Mouse (Mus musculus) lung, embryonic 14.5 days (tissue): Measurements from ENCODE around the gene Ggt6. TPM values are rescaled to one million over a fixed set of nuclear protein-coding genes. Genes with fewer than 3 reads are reported as not detected.

Experiments
- ATAC-seq: fragments of 200-750 bp; cut with Nextera tagmentation; 2 replicates; pipeline ENCODE4 v1.8.0; 2017; ENCODE audit warnings: mild to moderate bottlenecking, moderate TSS enrichment, moderate library complexity; ENCODE audit not compliant: insufficient read depth
- DNase-seq: peaks from one replicate; pipeline ENCODE4 v3.0.0-alpha.2; 2015
- H3K27ac ChIP-seq: fragments of 300-500 bp; sonication (generic); 2 replicates; pipeline ENCODE4 v1.5.1; 2014; ENCODE audit warnings: low read depth, mild to moderate bottlenecking, moderate library complexity
- H3K27me3 ChIP-seq: fragments of 300-500 bp; sonication (generic); 2 replicates; pipeline ENCODE4 v1.6.1; 2014; ENCODE audit warnings: low read length, control low read depth; ENCODE audit not compliant: insufficient read depth
- H3K36me3 ChIP-seq: fragments of 300-500 bp; sonication (generic); 2 replicates; pipeline ENCODE4 v1.6.1; 2014; ENCODE audit warnings: control low read depth; ENCODE audit not compliant: insufficient read depth
- H3K4me1 ChIP-seq: fragments of 300-500 bp; sonication (generic); 2 replicates; pipeline ENCODE4 v1.6.1; 2014; ENCODE audit warnings: antibody characterized with exemption, control low read depth; ENCODE audit not compliant: insufficient read depth
- H3K4me2 ChIP-seq: fragments of 300-500 bp; sonication (generic); 2 replicates; pipeline ENCODE4 v1.6.1; 2014; ENCODE audit warnings: mild to moderate bottlenecking
- H3K4me3 ChIP-seq: fragments of 300-500 bp; sonication (generic); 2 replicates; pipeline ENCODE4 v1.5.1; 2014; ENCODE audit warnings: low read depth, low read length
- H3K9ac ChIP-seq: fragments of 300-500 bp; sonication (generic); 2 replicates; pipeline ENCODE4 v1.6.1; 2014
- H3K9me3 ChIP-seq: fragments of 300-500 bp; sonication (generic); 2 replicates; pipeline ENCODE4 v1.6.1; 2016; ENCODE audit warnings: low read depth, low read length, control low read depth
- CTCF ChIP-seq: IDR thresholded peaks from 2 replicates; pipeline ENCODE4 v1.5.1; 2016; ENCODE audit warnings: antibody characterized with exemption, low read depth
- WGBS: fragments of 180-500 bp; shearing (Covaris S2); extraction: QIAGEN DNeasy Blood & Tissue Kit; methylation state at CpG from one replicate; pipeline ENCODE4 v1.1.7; 2014; 5-methylcytosine and 5-hydroxymethylcytosine counted together
- polyA plus RNA-seq: library from polyadenylated mRNA; unstranded; fragments of >200 nt; fragmentation: Nextera tagmentation; extraction: Ambion mirVana; gene quantifications from 2 replicates; pipeline ENCODE4 v1.2.1, GENCODE M21; 2014

Gene Ggt6
- not detected in 2 replicates for polyA plus RNA-seq

GRCm38 (mm10) chr11:72434963-72435693 is at the start of gene Ggt6:
Ggt6 (plus strand) TSS chr11:72435526.
- Histone ChIP-seq H3K4me3 (no peak within 1 kb of the TSS), H3K9me3 (no peaks in the 10 kb centered on the region), H3K9ac (no peak within 1 kb of the TSS), H3K27ac (no peak within 1 kb of the TSS), H3K4me1 (peaks cover 9% of the 10 kb centered on the region; the same call in 1 of the 2 replicates), H3K27me3 (no peaks in the 10 kb centered on the region), H3K4me2 (no peak within 1 kb of the TSS), H3K36me3 (no peaks in the 10 kb centered on the region)
- ATAC-seq, result peak; percentile 44
- 60% methylated on average over 11 of the region's 11 CpGs for WGBS
- TF ChIP-seq CTCF, result no peak
- DNase-seq, result peak; percentile 47

- no peak for TF ChIP-seq CTCF
- no peak overlapping the region for H3K27ac ChIP-seq
- H3K4me3 ChIP-seq, result no peak overlapping the region
Observed at GRCm38 (mm10) chr11:72388113-72388529, 47.2 kb upstream of the Ggt6 start.

GRCm38 (mm10) chr11:72389407-72390142 is 45.8 kb upstream of the Ggt6 start:
- Histone ChIP-seq H3K27me3 (no peaks in the 10 kb centered on the region), H3K4me1 (peaks cover 24% of the 10 kb centered on the region), H3K27ac (peak overlapping the region; percentile 87), H3K4me3 (no peak overlapping the region), H3K9me3 (no peaks in the 10 kb centered on the region), H3K4me2 (no peak overlapping the region), H3K36me3 (peaks cover 76% of the 10 kb centered on the region), H3K9ac (no peak overlapping the region)
- no peak for TF ChIP-seq CTCF
- WGBS, result 46% methylated on average over 7 of the region's 7 CpGs
- ATAC-seq, result peak; percentile 73
- peak; percentile 92 for DNase-seq

More at GRCm38 (mm10) chr11:72388113-72388529, 47.2 kb upstream of the Ggt6 start:
- ATAC-seq, result no peak
- Histone ChIP-seq H3K36me3 (peaks cover 62% of the 10 kb centered on the region), H3K27me3 (no peaks in the 10 kb centered on the region), H3K4me2 (no peak overlapping the region), H3K9me3 (no peaks in the 10 kb centered on the region), H3K4me1 (peaks cover 12% of the 10 kb centered on the region; the same call in 1 of the 2 replicates), H3K9ac (no peak overlapping the region)
- WGBS, result 90% methylated on average over 6 of the region's 6 CpGs
- DNase-seq, result no peak

GRCm38 (mm10) chr11:72391181-72391580 is 44.1 kb upstream of the Ggt6 start:
- H3K36me3 ChIP-seq, result peaks cover 90% of the 10 kb centered on the region
- no peaks in the 10 kb centered on the region for H3K27me3 ChIP-seq
- no peaks in the 10 kb centered on the region for H3K9me3 ChIP-seq
- no peak overlapping the region for H3K4me2 ChIP-seq
- no peak overlapping the region for H3K4me3 ChIP-seq
- H3K9ac ChIP-seq, result no peak overlapping the region
- peaks cover 35% of the 10 kb centered on the region for H3K4me1 ChIP-seq
- H3K27ac ChIP-seq, result peak overlapping the region; percentile 73
- ATAC-seq (no peak), DNase-seq (no peak)
- 87% methylated on average over 13 of the region's 13 CpGs for WGBS
- no peak for TF ChIP-seq CTCF

GRCm38 (mm10) chr11:72393243-72393642 is 42.1 kb upstream of the Ggt6 start:
- Histone ChIP-seq H3K4me2 (peak overlapping the region; percentile 12; the same call in 1 of the 2 replicates), H3K36me3 (peaks cover 91% of the 10 kb centered on the region), H3K27me3 (no peaks in the 10 kb centered on the region), H3K4me1 (peaks cover 52% of the 10 kb centered on the region), H3K4me3 (no peak overlapping the region), H3K27ac (peak overlapping the region; percentile 80), H3K9ac (no peak overlapping the region), H3K9me3 (no peaks in the 10 kb centered on the region)
- DNase-seq (no peak), ATAC-seq (no peak)
- TF ChIP-seq CTCF, result no peak
- 48% methylated on average over 3 of the region's 3 CpGs for WGBS

GRCm38 (mm10) chr11:72393669-72394068 is 41.7 kb upstream of the Ggt6 start:
- no peak overlapping the region for H3K4me3 ChIP-seq
- H3K27me3 ChIP-seq, result no peaks in the 10 kb centered on the region
- no peaks in the 10 kb centered on the region for H3K9me3 ChIP-seq
- H3K9ac ChIP-seq, result no peak overlapping the region
- peak overlapping the region; percentile 12; the same call in 1 of the 2 replicates for H3K4me2 ChIP-seq
- peaks cover 90% of the 10 kb centered on the region for H3K36me3 ChIP-seq
- 30% methylated on average over 5 of the region's 5 CpGs for WGBS
- peak overlapping the region; percentile 80 for H3K27ac ChIP-seq
- peaks cover 52% of the 10 kb centered on the region for H3K4me1 ChIP-seq
- peak; percentile 92 for DNase-seq
- ATAC-seq, result peak; percentile 14; the same call in 1 of the 2 replicates
- no peak for TF ChIP-seq CTCF

- Histone ChIP-seq H3K9me3 (no peaks in the 10 kb centered on the region), H3K27me3 (no peaks in the 10 kb centered on the region), H3K4me3 (no peak overlapping the region), H3K4me1 (peaks cover 45% of the 10 kb centered on the region), H3K9ac (no peak overlapping the region), H3K4me2 (no peak overlapping the region), H3K27ac (peak overlapping the region; percentile 39; the same call in 1 of the 2 replicates), H3K36me3 (peaks cover 91% of the 10 kb centered on the region)
- no peak for TF ChIP-seq CTCF
- ATAC-seq (no peak), DNase-seq (no peak)
- 71% methylated on average over 2 of the region's 2 CpGs for WGBS
Observed at GRCm38 (mm10) chr11:72394694-72395093, 40.6 kb upstream of the Ggt6 start.
